Mouse (Mus musculus): ENCODE measurements around the gene Gm19402. TPM values are rescaled to one million over a fixed set of nuclear protein-coding genes. Genes with fewer than 3 reads are reported as not detected.

Gene Gm19402
- polyA plus RNA-seq, 1 experiment from 2014 or later, result not detected

DNA sequence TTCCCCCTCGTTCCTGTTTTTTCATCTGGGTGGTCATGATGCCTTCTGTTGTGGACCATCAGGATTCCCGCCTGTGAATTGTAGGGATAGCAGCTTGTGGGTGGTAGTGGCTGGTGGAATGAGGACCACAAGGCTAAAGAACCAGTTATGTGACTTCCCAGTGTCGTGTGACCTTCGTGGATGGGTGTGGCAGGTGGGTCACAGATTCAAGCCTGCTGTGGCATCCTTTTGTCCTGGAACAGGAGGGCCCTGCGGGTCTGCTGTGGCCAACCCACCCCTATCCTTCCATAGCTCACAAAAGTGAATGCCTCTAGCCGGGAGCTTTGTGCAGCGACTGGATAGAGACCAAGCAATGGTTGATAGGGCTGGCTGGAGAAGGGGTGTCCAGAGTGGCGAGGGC is 42.7 kb downstream of the Gm19402 start:
- WGBS, result 83% methylated on average over 8 of the region's 8 CpGs
- no peak for TF ChIP-seq CTCF (IDR thresholded peaks at IDR 0.05; ENCODE audit: low read depth)
- no peaks in the 10 kb centered on the region for H3K27me3 ChIP-seq (ENCODE audit: insufficient read depth, low read length)
- H3K4me2 ChIP-seq (ENCODE audit: low read length), result no peak overlapping the region
- no peaks in the 10 kb centered on the region for H3K4me1 ChIP-seq (replicated peaks; ENCODE audit: insufficient read depth, low read length)
- DNase-seq (ENCODE audit: low spot score), result no peak
- H3K36me3 ChIP-seq (ENCODE audit: insufficient read depth, low read length), result peaks cover 33% of the 10 kb centered on the region
- H3K9me3 ChIP-seq (replicated peaks; ENCODE audit: low read length), result no peaks in the 10 kb centered on the region
- no peak overlapping the region for H3K27ac ChIP-seq
- H3K9ac ChIP-seq (ENCODE audit: low read depth, low read length), result no peak overlapping the region
- H3K4me3 ChIP-seq (replicated peaks; ENCODE audit: low read depth, low read length), result no peak overlapping the region
- ATAC-seq (replicated peaks; ENCODE audit: low FRiP score, low read depth), result no peak

DNA sequence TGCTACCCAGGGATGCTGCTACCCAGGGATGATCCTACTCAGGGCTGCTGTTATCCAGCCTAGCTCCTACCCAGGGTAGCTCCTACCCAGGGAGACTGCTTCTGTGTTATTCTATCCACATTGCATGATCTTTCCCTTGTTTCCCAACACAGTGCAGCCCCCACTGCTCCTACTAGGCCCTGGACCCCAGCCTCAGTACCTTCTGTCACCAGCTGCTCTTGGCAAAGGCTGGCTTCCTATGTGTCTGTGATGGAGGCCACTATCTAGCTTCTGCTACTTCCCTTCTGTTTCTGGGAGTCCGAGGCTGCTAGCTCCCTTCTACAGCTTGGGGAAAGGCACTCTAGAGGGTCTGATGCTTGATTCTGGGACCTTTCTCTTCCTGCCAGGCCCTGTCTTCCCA is 43.1 kb downstream of the Gm19402 start:
- Histone ChIP-seq H3K4me1 (replicated peaks; ENCODE audit: insufficient read depth, low read length) (no peaks in the 10 kb centered on the region), H3K27me3 (ENCODE audit: insufficient read depth, low read length) (no peaks in the 10 kb centered on the region), H3K27ac (no peak overlapping the region), H3K9me3 (replicated peaks; ENCODE audit: low read length) (no peaks in the 10 kb centered on the region), H3K36me3 (ENCODE audit: insufficient read depth, low read length) (peaks cover 35% of the 10 kb centered on the region), H3K4me3 (replicated peaks; ENCODE audit: low read depth, low read length) (no peak overlapping the region), H3K4me2 (ENCODE audit: low read length) (no peak overlapping the region), H3K9ac (ENCODE audit: low read depth, low read length) (no peak overlapping the region)
- TF ChIP-seq CTCF (IDR thresholded peaks at IDR 0.05; ENCODE audit: low read depth), result no peak
- no peak for ATAC-seq (replicated peaks; ENCODE audit: low FRiP score, low read depth)
- DNase-seq (ENCODE audit: low spot score), result no peak
- 84% methylated on average over 1 of the region's 1 CpGs for WGBS

DNA sequence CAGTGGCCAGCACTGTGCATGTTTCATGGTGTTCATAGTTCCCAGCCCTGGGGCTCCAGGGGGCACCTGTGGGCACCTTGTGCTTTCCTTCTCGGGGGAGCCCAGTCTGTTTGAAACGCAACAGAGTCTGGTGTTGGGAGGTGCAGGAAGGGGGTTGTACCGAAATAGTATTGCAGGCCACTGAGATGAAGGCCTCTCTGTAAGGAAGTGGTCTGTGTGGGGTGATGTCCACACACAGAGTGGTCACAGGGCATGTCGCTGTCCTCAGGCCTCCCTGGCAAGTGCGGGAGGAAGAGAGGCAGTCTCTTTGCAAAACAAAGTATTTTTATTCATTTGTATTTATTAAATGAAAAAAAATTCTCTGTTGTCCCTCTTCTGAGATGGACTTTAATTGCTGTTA is 45.0 kb downstream of the Gm19402 start:
- Histone ChIP-seq H3K27me3 (ENCODE audit: insufficient read depth, low read length) (no peaks in the 10 kb centered on the region), H3K9me3 (replicated peaks; ENCODE audit: low read length) (no peaks in the 10 kb centered on the region), H3K4me2 (ENCODE audit: low read length) (no peak overlapping the region), H3K27ac (no peak overlapping the region), H3K4me3 (replicated peaks; ENCODE audit: low read depth, low read length) (no peak overlapping the region), H3K4me1 (replicated peaks; ENCODE audit: insufficient read depth, low read length) (no peaks in the 10 kb centered on the region), H3K36me3 (ENCODE audit: insufficient read depth, low read length) (peaks cover 48% of the 10 kb centered on the region), H3K9ac (ENCODE audit: low read depth, low read length) (no peak overlapping the region)
- TF ChIP-seq CTCF (IDR thresholded peaks at IDR 0.05; ENCODE audit: low read depth), result no peak
- 90% methylated on average over 5 of the region's 5 CpGs for WGBS
- no peak for ATAC-seq (replicated peaks; ENCODE audit: low FRiP score, low read depth)
- DNase-seq (ENCODE audit: low spot score), result no peak

DNA sequence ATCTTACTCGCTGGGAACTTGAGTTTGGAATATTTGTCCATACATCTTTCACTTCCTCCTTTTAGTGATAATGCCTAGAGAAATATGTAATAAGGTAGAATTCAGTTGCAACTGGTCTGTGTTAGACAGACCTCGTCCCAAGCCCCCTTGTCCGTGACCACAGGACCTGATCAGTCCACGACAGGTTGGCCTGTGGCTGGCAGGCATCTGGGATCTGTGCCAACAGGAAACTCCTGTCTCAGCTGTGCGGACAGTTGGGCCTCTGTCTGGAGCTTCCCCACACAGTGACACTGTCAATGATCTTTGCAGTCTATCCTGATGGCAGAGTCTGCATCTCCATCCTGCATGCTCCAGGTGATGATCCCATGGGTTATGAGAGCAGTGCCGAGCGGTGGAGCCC is 47.4 kb downstream of the Gm19402 start:
- H3K4me3 ChIP-seq (replicated peaks; ENCODE audit: low read depth, low read length), result no peak overlapping the region
- ATAC-seq (replicated peaks; ENCODE audit: low FRiP score, low read depth) (no peak), DNase-seq (ENCODE audit: low spot score) (no peak)
- H3K4me1 ChIP-seq (replicated peaks; ENCODE audit: insufficient read depth, low read length), result no peaks in the 10 kb centered on the region
- no peaks in the 10 kb centered on the region for H3K9me3 ChIP-seq (replicated peaks; ENCODE audit: low read length)
- peaks cover 55% of the 10 kb centered on the region for H3K36me3 ChIP-seq (ENCODE audit: insufficient read depth, low read length)
- no peak overlapping the region for H3K9ac ChIP-seq (ENCODE audit: low read depth, low read length)
- no peak overlapping the region for H3K27ac ChIP-seq
- 68% methylated on average over 7 of the region's 7 CpGs for WGBS
- H3K4me2 ChIP-seq (ENCODE audit: low read length), result no peak overlapping the region
- no peak for TF ChIP-seq CTCF (IDR thresholded peaks at IDR 0.05; ENCODE audit: low read depth)
- H3K27me3 ChIP-seq (ENCODE audit: insufficient read depth, low read length), result no peaks in the 10 kb centered on the region

MicroRNA genes within 50 kb of the gene (microRNA counts, 519-probe panel; counts per million panel counts)
- 330 counts per million, percentile 68 among the panel's probes with 10 or more counts for microRNA mmu-miR-1930

Small RNA genes lying within 50 kb of the gene (microRNA-seq; reads per million reads assigned to microRNA genes)
- 3.0 reads per million, percentile 7 among the genes with 10 or more reads in this experiment for gene Mir1930

Other genes starting within 250 kb of the Gm19402 start
- 32.7 and 34.1 TPM in 2 replicates for gene Fam207a, start 175.0 kb downstream of the Gm19402 start, polyA plus RNA-seq (2015; fragmentation: Nextera tagmentation; extraction: Ambion mirVana)
- gene Itgb2, start 160.5 kb downstream of the Gm19402 start, polyA plus RNA-seq (2015; fragmentation: Nextera tagmentation; extraction: Ambion mirVana), result 1.4 and 1.6 TPM in 2 replicates
- 210 and 216 TPM in 2 replicates for gene Pttg1ip, start 109.0 kb downstream of the Gm19402 start, polyA plus RNA-seq (2015; fragmentation: Nextera tagmentation; extraction: Ambion mirVana)
- 313 and 335 TPM in 2 replicates for gene Sumo3, start 84.7 kb downstream of the Gm19402 start, polyA plus RNA-seq (2015; fragmentation: Nextera tagmentation; extraction: Ambion mirVana)
- 13.1 and 15.2 TPM in 2 replicates for gene Gm49325, start 84.6 kb downstream of the Gm19402 start, polyA plus RNA-seq (2015; fragmentation: Nextera tagmentation; extraction: Ambion mirVana)
- 51.4 and 53.5 TPM in 2 replicates for gene Ube2g2, start 68.5 kb downstream of the Gm19402 start, polyA plus RNA-seq (2015; fragmentation: Nextera tagmentation; extraction: Ambion mirVana)
- gene Tspear, start 4.2 kb downstream of the Gm19402 start, polyA plus RNA-seq (2015; fragmentation: Nextera tagmentation; extraction: Ambion mirVana), result 0.41 and 0.43 TPM in 2 replicates
- gene Gm9508, start 6.5 kb upstream of the Gm19402 start, polyA plus RNA-seq (2015; fragmentation: Nextera tagmentation; extraction: Ambion mirVana), result not detected in 2 replicates
- not detected in 2 replicates for gene Gm10272, start 15.9 kb upstream of the Gm19402 start, polyA plus RNA-seq (2015; fragmentation: Nextera tagmentation; extraction: Ambion mirVana)
- gene Gm10024, start 20.7 kb upstream of the Gm19402 start, polyA plus RNA-seq (2015; fragmentation: Nextera tagmentation; extraction: Ambion mirVana), result not detected in 2 replicates
- gene Gm10142, start 25.1 kb upstream of the Gm19402 start, polyA plus RNA-seq (2015; fragmentation: Nextera tagmentation; extraction: Ambion mirVana), result not detected in 2 replicates
- not detected in 2 replicates for gene Krtap12-1, start 29.8 kb upstream of the Gm19402 start, polyA plus RNA-seq (2015; fragmentation: Nextera tagmentation; extraction: Ambion mirVana)
- not detected in 2 replicates for gene Gm10100, start 35.7 kb upstream of the Gm19402 start, polyA plus RNA-seq (2015; fragmentation: Nextera tagmentation; extraction: Ambion mirVana)
- gene Gm18596, start 51.9 kb upstream of the Gm19402 start, polyA plus RNA-seq (2015; fragmentation: Nextera tagmentation; extraction: Ambion mirVana), result not detected in 2 replicates
- not detected in 2 replicates for gene Gm9736, start 60.6 kb upstream of the Gm19402 start, polyA plus RNA-seq (2015; fragmentation: Nextera tagmentation; extraction: Ambion mirVana)
- not detected in 2 replicates for gene Gm3233, start 68.9 kb upstream of the Gm19402 start, polyA plus RNA-seq (2015; fragmentation: Nextera tagmentation; extraction: Ambion mirVana)
- gene Gm3238, start 80.6 kb upstream of the Gm19402 start, polyA plus RNA-seq (2015; fragmentation: Nextera tagmentation; extraction: Ambion mirVana), result not detected in 2 replicates
- not detected in 2 replicates for gene Gm7138, start 86.2 kb upstream of the Gm19402 start, polyA plus RNA-seq (2015; fragmentation: Nextera tagmentation; extraction: Ambion mirVana)
- not detected in 2 replicates for gene Gm3250, start 91.8 kb upstream of the Gm19402 start, polyA plus RNA-seq (2015; fragmentation: Nextera tagmentation; extraction: Ambion mirVana)
- not detected in 2 replicates for gene Gm7137, start 97.4 kb upstream of the Gm19402 start, polyA plus RNA-seq (2015; fragmentation: Nextera tagmentation; extraction: Ambion mirVana)
- gene Gm9639, start 104.3 kb upstream of the Gm19402 start, polyA plus RNA-seq (2015; fragmentation: Nextera tagmentation; extraction: Ambion mirVana), result not detected in 2 replicates
- gene Gm19668, start 108.4 kb upstream of the Gm19402 start, polyA plus RNA-seq (2015; fragmentation: Nextera tagmentation; extraction: Ambion mirVana), result not detected in 2 replicates
- not detected in 2 replicates for gene Gm9507, start 121.1 kb upstream of the Gm19402 start, polyA plus RNA-seq (2015; fragmentation: Nextera tagmentation; extraction: Ambion mirVana)
- not detected in 2 replicates for gene Gm2696, start 123.9 kb upstream of the Gm19402 start, polyA plus RNA-seq (2015; fragmentation: Nextera tagmentation; extraction: Ambion mirVana)
- not detected in 2 replicates for gene Krtap10-4, start 136.3 kb upstream of the Gm19402 start, polyA plus RNA-seq (2015; fragmentation: Nextera tagmentation; extraction: Ambion mirVana)
- gene Krtap10-10, start 145.2 kb upstream of the Gm19402 start, polyA plus RNA-seq (2015; fragmentation: Nextera tagmentation; extraction: Ambion mirVana), result not detected in 2 replicates
- gene Gm36176, start 156.0 kb upstream of the Gm19402 start, polyA plus RNA-seq (2015; fragmentation: Nextera tagmentation; extraction: Ambion mirVana), result not detected in 2 replicates
- gene Gm10318, start 162.1 kb upstream of the Gm19402 start, polyA plus RNA-seq (2015; fragmentation: Nextera tagmentation; extraction: Ambion mirVana), result not detected in 2 replicates
- gene Gm3285, start 171.2 kb upstream of the Gm19402 start, polyA plus RNA-seq (2015; fragmentation: Nextera tagmentation; extraction: Ambion mirVana), result not detected in 2 replicates
- 2.9 and 3.0 TPM in 2 replicates for gene Lrrc3, start 211.8 kb upstream of the Gm19402 start, polyA plus RNA-seq (2015; fragmentation: Nextera tagmentation; extraction: Ambion mirVana)

Data from kidney, postnatal 0 days (tissue).